Mouse (Mus musculus) cerebellum, adult 11 months (tissue): ENCODE results near the gene Gm49322.
"Not testable (repeated sequence)": the region's sequence is repeated elsewhere in the genome, so short reads cannot be mapped to it uniquely, and the experiment has no call there.

Experiments
- DNase-seq: peaks from one replicate; pipeline ENCODE4 v3.0.0; 2022

Gm49322 gene

GRCm38 (mm10) chr10:80614351-80614750, 8.5 kb downstream of the Gm49322 start:
- DNase-seq, result no peak

- DNase-seq, result no peak
Measured at GRCm38 (mm10) chr10:80618181-80618580, 12.4 kb downstream of the Gm49322 start.

GRCm38 (mm10) chr10:80619465-80620244, 13.8 kb downstream of the Gm49322 start:
- no peak for DNase-seq

- no peak for DNase-seq
Measured at GRCm38 (mm10) chr10:80620365-80620764, 14.5 kb downstream of the Gm49322 start.

- no peak for DNase-seq
Measured at GRCm38 (mm10) chr10:80620796-80621689, 15.2 kb downstream of the Gm49322 start.

- no peak for DNase-seq
Measured at GRCm38 (mm10) chr10:80621690-80621939, 15.8 kb downstream of the Gm49322 start.

GRCm38 (mm10) chr10:80621940-80622660, 16.3 kb downstream of the Gm49322 start:
- DNase-seq, result peak; percentile 100

DNA sequence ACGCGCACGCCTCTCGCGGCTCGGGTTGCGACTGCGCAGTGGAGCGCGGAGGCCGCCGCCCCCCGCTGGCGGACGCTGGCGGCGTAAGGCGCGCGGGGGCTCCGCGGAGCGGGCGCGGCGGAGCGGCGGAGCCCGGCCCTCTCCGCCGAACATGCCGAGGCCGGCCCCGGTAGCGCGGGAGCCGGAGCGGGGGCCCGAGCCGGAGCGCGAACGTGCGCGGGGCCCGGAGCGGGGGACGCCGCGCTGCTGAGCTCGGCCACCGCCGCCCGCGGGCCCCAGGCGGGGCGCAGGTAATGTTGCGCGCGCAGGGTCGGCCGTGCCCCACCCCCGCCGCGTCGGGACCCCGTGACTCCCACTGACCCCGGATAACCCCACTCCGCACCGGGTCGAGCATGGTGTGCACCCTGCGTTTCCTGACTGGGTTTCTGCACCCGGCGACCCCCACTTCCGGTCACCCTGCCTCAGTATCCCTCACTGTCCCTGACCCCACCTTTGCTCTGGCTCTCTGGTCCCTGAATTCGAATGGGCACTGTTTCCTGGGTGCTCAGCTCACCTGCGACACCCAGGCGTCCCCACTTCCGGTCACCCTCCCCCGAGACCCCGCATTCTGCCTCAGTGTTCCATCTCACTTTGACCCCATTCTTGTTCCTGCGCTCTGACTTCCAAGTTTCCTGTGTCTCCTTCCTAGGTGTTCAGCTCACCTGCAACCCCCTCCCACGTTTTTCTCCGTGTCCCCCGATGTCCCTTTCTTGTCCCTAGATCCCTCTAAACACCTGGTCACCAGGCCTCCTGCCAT, 17.0 kb downstream of the Gm49322 start, which contains the start of gene Csnk1g2:
Csnk1g2 (plus strand) TSS at position 178 of the 796 bp plus-strand sequence.
- peak; percentile 76 for DNase-seq

- DNase-seq, result no peak
Measured at GRCm38 (mm10) chr10:80623457-80624191, 17.8 kb downstream of the Gm49322 start.

DNA sequence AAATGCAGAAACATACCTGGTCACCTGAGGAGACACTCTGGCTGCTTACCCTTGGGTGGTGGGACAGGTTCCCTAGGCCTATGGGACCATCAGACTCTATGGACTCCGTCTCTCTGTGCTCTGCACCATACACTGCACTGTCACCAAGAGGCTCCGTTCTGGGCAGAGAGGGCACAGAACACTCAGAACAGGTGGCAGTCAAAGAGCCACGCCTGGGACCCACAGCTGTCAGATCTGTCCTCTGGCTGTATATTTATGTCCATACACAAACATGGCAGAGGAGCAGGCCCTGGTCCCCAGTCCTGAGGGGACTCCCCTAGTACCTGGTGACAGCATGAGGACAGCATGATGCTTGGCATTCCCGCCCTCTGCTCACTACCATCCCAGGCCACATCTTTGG, 19.9 kb downstream of the Gm49322 start:
- DNase-seq, result no peak

- no peak for DNase-seq
Measured at GRCm38 (mm10) chr10:80627685-80628084, 21.9 kb downstream of the Gm49322 start.

GRCm38 (mm10) chr10:80628925-80629324, 23.1 kb downstream of the Gm49322 start:
- DNase-seq, result no peak

- DNase-seq, result no peak
Measured at GRCm38 (mm10) chr10:80635345-80635744, 29.5 kb downstream of the Gm49322 start.

GRCm38 (mm10) chr10:80646936-80647335, 41.1 kb downstream of the Gm49322 start:
- DNase-seq, result no peak

- not testable (repeated sequence) for DNase-seq
Measured at GRCm38 (mm10) chr10:80649910-80650309, 44.1 kb downstream of the Gm49322 start.

- no peak for DNase-seq
Measured at GRCm38 (mm10) chr10:80650392-80650791, 44.6 kb downstream of the Gm49322 start.

DNA sequence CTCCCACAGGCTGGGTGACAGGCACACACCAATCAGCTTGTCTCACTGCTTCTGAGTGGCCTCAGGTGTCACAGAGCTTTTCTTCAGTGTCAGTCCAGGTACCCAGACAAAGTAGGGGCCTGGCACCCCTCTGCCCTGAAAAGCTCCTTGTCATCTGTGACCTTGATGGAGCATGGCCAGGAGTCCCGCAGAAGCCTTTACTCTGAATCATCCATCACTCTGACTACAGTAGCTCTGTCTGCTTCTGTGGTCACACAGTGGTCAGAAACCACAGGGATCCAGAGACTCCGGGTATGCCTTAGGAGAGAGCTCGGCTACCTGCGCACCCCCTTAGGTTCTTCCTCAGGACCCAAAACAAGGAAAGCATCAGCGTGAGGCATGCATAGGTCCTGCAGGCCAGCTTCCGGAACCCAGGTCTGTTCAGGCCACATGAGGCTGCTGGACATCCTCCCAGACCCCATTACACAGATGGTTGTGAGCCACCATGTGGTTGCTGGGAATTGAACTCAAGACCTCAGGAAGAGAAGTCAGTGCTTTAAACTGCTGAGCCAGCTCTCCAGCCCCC, 47.4 kb downstream of the Gm49322 start:
- no peak for DNase-seq

DNA sequence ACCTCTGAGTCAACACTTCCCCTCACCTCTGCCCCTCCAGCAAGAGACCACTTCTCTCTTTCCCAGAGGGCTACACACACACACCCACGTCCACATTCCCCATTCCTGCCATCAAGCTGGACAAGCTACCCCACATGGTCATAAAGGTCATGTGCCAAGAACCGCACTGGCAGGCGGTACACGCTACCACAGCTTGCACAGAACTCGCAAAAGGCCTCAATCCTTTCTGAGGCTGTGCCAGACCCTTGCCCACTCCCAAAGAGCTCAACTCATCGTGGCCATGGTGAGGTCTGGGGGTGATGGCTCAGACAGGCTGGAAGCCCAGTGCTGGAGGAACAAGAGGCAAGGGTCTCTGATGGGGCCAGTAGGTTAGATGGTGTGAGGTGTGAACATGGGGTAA, 49.0 kb downstream of the Gm49322 start:
- peak; percentile 43 for DNase-seq

DNA sequence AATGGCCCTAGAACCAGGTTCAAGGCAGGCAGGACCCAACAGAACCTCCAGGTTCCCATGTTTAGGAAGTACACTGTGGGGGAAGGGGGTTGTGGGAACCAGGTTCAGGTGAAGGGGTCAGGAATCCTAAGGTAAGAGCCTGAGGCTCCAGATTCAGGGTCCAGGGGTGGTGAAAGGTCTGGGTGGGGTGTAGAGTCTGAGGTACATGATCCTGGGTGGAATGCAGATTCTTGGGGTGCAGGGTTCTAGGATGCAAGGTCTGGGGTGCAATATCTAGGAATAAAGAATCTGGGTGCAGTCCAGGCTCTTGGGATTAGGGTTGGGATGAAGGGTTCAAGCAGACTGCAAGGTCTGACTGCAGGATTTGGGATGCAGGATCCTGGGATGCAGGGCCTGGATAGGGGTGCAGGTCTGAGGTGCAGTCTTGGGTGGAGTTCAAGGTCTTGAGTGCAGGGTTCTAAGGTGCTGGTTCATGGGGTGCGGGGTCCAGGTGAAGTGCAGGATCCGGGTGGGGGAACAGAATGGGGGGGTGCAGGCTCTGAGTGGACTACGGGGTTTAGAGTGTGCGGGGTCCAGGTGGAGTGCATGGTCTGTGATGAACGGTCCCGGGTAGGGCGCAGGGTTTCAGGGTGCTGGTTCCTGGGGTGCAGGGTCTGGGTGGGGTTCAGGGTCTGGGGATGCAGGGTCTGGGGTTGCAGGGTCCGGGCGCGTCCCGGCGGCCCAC, 49.7 kb downstream of the Gm49322 start:
- no peak for DNase-seq

- peak; percentile 95 for DNase-seq
Measured at GRCm38 (mm10) chr10:80656130-80656862, 50.5 kb downstream of the Gm49322 start.
